Mouse (Mus musculus): ENCODE measurements around the gene Aldh3a1. TPM values are rescaled to one million over a fixed set of nuclear protein-coding genes. Genes with fewer than 3 reads are reported as not detected.
"Not testable (repeated sequence)": the region's sequence is repeated elsewhere in the genome, so short reads cannot be mapped to it uniquely, and the experiment has no call there.

The Aldh3a1 gene
- polyA plus RNA-seq, 1 experiment from 2014 or later: 0.07 TPM

- Histone ChIP-seq H3K9ac (peak within 1 kb of the TSS; percentile 96), H3K36me3 (no peaks in the 10 kb centered on the region), H3K27ac (peak within 1 kb of the TSS; percentile 89), H3K4me2 (peak within 1 kb of the TSS; percentile 100), H3K4me3 (peak within 1 kb of the TSS; percentile 85), H3K4me1 (peaks cover 23% of the 10 kb centered on the region), H3K9me3 (replicated peaks) (no peaks in the 10 kb centered on the region), H3K27me3 (replicated peaks) (no peaks in the 10 kb centered on the region)
- 1% methylated on average over 69 of the region's 69 CpGs for WGBS (ENCODE audit: insufficient replicate concordance)
- peak; percentile 97 for ATAC-seq
Observed at GRCm38 (mm10) chr11:61174821-61175658, 32.3 kb upstream of the Aldh3a1 start, which contains the start of gene Usp22. Gene Usp22 (minus strand): TSS chr11:61175055.

GRCm38 (mm10) chr11:61175778-61176177 is 31.6 kb upstream of the Aldh3a1 start:
- Histone ChIP-seq H3K27me3 (replicated peaks) (no peaks in the 10 kb centered on the region), H3K36me3 (no peaks in the 10 kb centered on the region), H3K4me1 (peaks cover 23% of the 10 kb centered on the region), H3K9me3 (replicated peaks) (no peaks in the 10 kb centered on the region), H3K27ac (peak overlapping the region; percentile 58), H3K9ac (no peak overlapping the region), H3K4me2 (peak overlapping the region; percentile 100), H3K4me3 (peak overlapping the region; percentile 85; the same call in 1 of the 2 replicates)
- ATAC-seq: no peak
- WGBS (ENCODE audit: insufficient replicate concordance): 60% methylated on average over 5 of the region's 5 CpGs

- H3K9me3 ChIP-seq (replicated peaks): no peaks in the 10 kb centered on the region
- H3K36me3 ChIP-seq: no peaks in the 10 kb centered on the region
- H3K27me3 ChIP-seq (replicated peaks): no peaks in the 10 kb centered on the region
- no peak overlapping the region for H3K27ac ChIP-seq
- H3K4me2 ChIP-seq: peak overlapping the region; percentile 100
- H3K4me3 ChIP-seq: no peak overlapping the region
- ATAC-seq: no peak
- 36% methylated on average over 1 of the region's 1 CpGs for WGBS (ENCODE audit: insufficient replicate concordance)
- H3K4me1 ChIP-seq: peaks cover 23% of the 10 kb centered on the region
- H3K9ac ChIP-seq: no peak overlapping the region
Observed at GRCm38 (mm10) chr11:61176321-61176720, 31.0 kb upstream of the Aldh3a1 start.

GRCm38 (mm10) chr11:61180361-61180760 is 27.0 kb upstream of the Aldh3a1 start:
- 77% methylated on average over 3 of the region's 3 CpGs for WGBS (ENCODE audit: insufficient replicate concordance)
- no peak for ATAC-seq
- Histone ChIP-seq H3K4me3 (no peak overlapping the region), H3K4me1 (peaks cover 8% of the 10 kb centered on the region), H3K9ac (no peak overlapping the region), H3K9me3 (replicated peaks) (no peaks in the 10 kb centered on the region), H3K27me3 (replicated peaks) (no peaks in the 10 kb centered on the region), H3K27ac (no peak overlapping the region), H3K36me3 (no peaks in the 10 kb centered on the region), H3K4me2 (no peak overlapping the region)

- H3K4me1 ChIP-seq: no peaks in the 10 kb centered on the region
- H3K36me3 ChIP-seq: no peaks in the 10 kb centered on the region
- no peak overlapping the region for H3K4me3 ChIP-seq
- ATAC-seq: no peak
- no peak overlapping the region for H3K9ac ChIP-seq
- no peaks in the 10 kb centered on the region for H3K9me3 ChIP-seq (replicated peaks)
- no peak overlapping the region for H3K27ac ChIP-seq
- no peaks in the 10 kb centered on the region for H3K27me3 ChIP-seq (replicated peaks)
- no peak overlapping the region for H3K4me2 ChIP-seq
Observed at GRCm38 (mm10) chr11:61181624-61182023, 25.7 kb upstream of the Aldh3a1 start.

- H3K36me3 ChIP-seq: no peaks in the 10 kb centered on the region
- H3K4me2 ChIP-seq: no peak overlapping the region
- 53% methylated on average over 1 of the region's 1 CpGs for WGBS (ENCODE audit: insufficient replicate concordance)
- no peaks in the 10 kb centered on the region for H3K9me3 ChIP-seq (replicated peaks)
- no peak overlapping the region for H3K27ac ChIP-seq
- ATAC-seq: no peak
- no peaks in the 10 kb centered on the region for H3K27me3 ChIP-seq (replicated peaks)
- H3K4me3 ChIP-seq: no peak overlapping the region
- H3K4me1 ChIP-seq: no peaks in the 10 kb centered on the region
- no peak overlapping the region for H3K9ac ChIP-seq
Observed at GRCm38 (mm10) chr11:61183820-61184219, 23.5 kb upstream of the Aldh3a1 start.

- Histone ChIP-seq H3K27me3 (replicated peaks) (peaks cover 20% of the 10 kb centered on the region), H3K4me2 (no peak overlapping the region), H3K9ac (no peak overlapping the region), H3K9me3 (replicated peaks) (no peaks in the 10 kb centered on the region), H3K36me3 (no peaks in the 10 kb centered on the region), H3K27ac (no peak overlapping the region), H3K4me3 (no peak overlapping the region), H3K4me1 (no peaks in the 10 kb centered on the region)
- WGBS (ENCODE audit: insufficient replicate concordance): 65% methylated on average over 2 of the region's 2 CpGs
- ATAC-seq: no peak
Observed at GRCm38 (mm10) chr11:61190776-61191175, 16.6 kb upstream of the Aldh3a1 start.

- peaks cover 21% of the 10 kb centered on the region for H3K27me3 ChIP-seq (replicated peaks)
- H3K4me2 ChIP-seq; H3K27ac ChIP-seq; ATAC-seq; H3K4me3 ChIP-seq; H3K9me3 ChIP-seq (replicated peaks); H3K9ac ChIP-seq; H3K4me1 ChIP-seq; H3K36me3 ChIP-seq: not testable (repeated sequence)
- WGBS (ENCODE audit: insufficient replicate concordance): 91% methylated on average over 7 of the region's 10 CpGs
Observed at GRCm38 (mm10) chr11:61192123-61192522, 15.2 kb upstream of the Aldh3a1 start.

GRCm38 (mm10) chr11:61192779-61193178 is 14.6 kb upstream of the Aldh3a1 start:
- H3K9me3 ChIP-seq (replicated peaks): no peaks in the 10 kb centered on the region

GRCm38 (mm10) chr11:61193392-61193791 is 13.9 kb upstream of the Aldh3a1 start:
- WGBS (ENCODE audit: insufficient replicate concordance): 3% methylated on average over 9 of the region's 9 CpGs
- Histone ChIP-seq H3K36me3 (no peaks in the 10 kb centered on the region), H3K4me3 (no peak overlapping the region), H3K9ac (no peak overlapping the region), H3K9me3 (replicated peaks) (no peaks in the 10 kb centered on the region), H3K27ac (no peak overlapping the region), H3K4me1 (no peaks in the 10 kb centered on the region), H3K4me2 (no peak overlapping the region), H3K27me3 (replicated peaks) (peaks cover 21% of the 10 kb centered on the region)
- no peak for ATAC-seq

More at GRCm38 (mm10) chr11:61192779-61193178, 14.6 kb upstream of the Aldh3a1 start:
- Histone ChIP-seq H3K4me2 (no peak overlapping the region), H3K36me3 (no peaks in the 10 kb centered on the region), H3K4me3 (no peak overlapping the region), H3K4me1 (no peaks in the 10 kb centered on the region), H3K9ac (no peak overlapping the region), H3K27ac (no peak overlapping the region), H3K27me3 (replicated peaks) (peaks cover 21% of the 10 kb centered on the region)
- ATAC-seq: no peak
- 94% methylated on average over 2 of the region's 2 CpGs for WGBS (ENCODE audit: insufficient replicate concordance)

- H3K4me1 ChIP-seq: no peaks in the 10 kb centered on the region
- H3K9me3 ChIP-seq (replicated peaks): no peaks in the 10 kb centered on the region
- H3K4me3 ChIP-seq: no peak overlapping the region
- H3K9ac ChIP-seq: no peak overlapping the region
- H3K27ac ChIP-seq: no peak overlapping the region
- WGBS (ENCODE audit: insufficient replicate concordance): 74% methylated on average over 14 of the region's 14 CpGs
- ATAC-seq: no peak
- no peak overlapping the region for H3K4me2 ChIP-seq
- H3K36me3 ChIP-seq: no peaks in the 10 kb centered on the region
- peaks cover 21% of the 10 kb centered on the region for H3K27me3 ChIP-seq (replicated peaks)
Observed at GRCm38 (mm10) chr11:61196616-61197353, 10.6 kb upstream of the Aldh3a1 start.

GRCm38 (mm10) chr11:61197935-61198334 is 9.4 kb upstream of the Aldh3a1 start:
- Histone ChIP-seq H3K27ac (no peak overlapping the region), H3K27me3 (replicated peaks) (peaks cover 21% of the 10 kb centered on the region), H3K36me3 (no peaks in the 10 kb centered on the region), H3K9ac (no peak overlapping the region), H3K4me1 (no peaks in the 10 kb centered on the region), H3K4me2 (no peak overlapping the region), H3K9me3 (replicated peaks) (no peaks in the 10 kb centered on the region), H3K4me3 (no peak overlapping the region)
- ATAC-seq: no peak

Measured in liver, embryonic 12.5 days (tissue).